Mouse (Mus musculus) lung, adult 2 months (tissue): ENCODE measurements around the gene Sepsecs. TPM values are rescaled to one million over a fixed set of nuclear protein-coding genes. Genes with fewer than 3 reads are reported as not detected.

ENCODE experiments used
- DNase-seq: peaks from one replicate; pipeline ENCODE4 v3.0.0; 2022
- H3K4me1 ChIP-seq: fragments of 200-500 bp; 2 replicates; pipeline ENCODE4 v1.6.1; 2011; ENCODE audit warnings: low read length; ENCODE audit not compliant: control insufficient read depth, insufficient read depth
- H3K4me3 ChIP-seq: fragments of 200-500 bp; replicated peaks from 2 replicates; pipeline ENCODE3; 2011; ENCODE audit warnings: low read depth, mild to moderate bottlenecking, control low read depth, low read length; ENCODE audit errors: extremely low read depth
- CTCF ChIP-seq: fragments of 200-500 bp; IDR thresholded peaks from 2 replicates; pipeline ENCODE4 v1.5.1; 2011; ENCODE audit warnings: mild to moderate bottlenecking, low read length, control low read depth; ENCODE audit not compliant: insufficient read depth
- POLR2A ChIP-seq: fragments of 200-500 bp; IDR thresholded peaks from 2 replicates; pipeline ENCODE4 v1.6.1; 2011; ENCODE audit warnings: low read depth, mild to moderate bottlenecking, control low read depth, low read length, borderline replicate concordance; ENCODE audit errors: extremely low read depth
- WGBS: fragments of 180-500 bp; shearing (Covaris S2); methylation state at CpG from one replicate; pipeline ENCODE4 v1.1.7; 2018; 5-methylcytosine and 5-hydroxymethylcytosine counted together
- polyA plus RNA-seq: library from polyadenylated mRNA; depleted of rRNA; stranded (reverse); fragments of >200 nt; gene quantifications from 2 replicates; pipeline ENCODE4 v1.2.3, GENCODE M21; 2012

Gene Sepsecs
- polyA plus RNA-seq, 1 experiment: 7.2 TPM

- WGBS: 93% methylated on average over 7 of the region's 7 CpGs
- Histone ChIP-seq H3K4me1 (no peaks in the 10 kb centered on the region), H3K4me3 (no peak overlapping the region)
- TF ChIP-seq CTCF (no peak), POLR2A (no peak)
- no peak for DNase-seq
Measured at GRCm38 (mm10) chr5:52652606-52653005, 16.9 kb downstream of the Sepsecs start.

GRCm38 (mm10) chr5:52652086-52652485 is 17.4 kb downstream of the Sepsecs start:
- DNase-seq: no peak
- TF ChIP-seq POLR2A (no peak), CTCF (no peak)
- WGBS: 73% methylated on average over 1 of the region's 1 CpGs
- H3K4me1 ChIP-seq: no peaks in the 10 kb centered on the region
- no peak overlapping the region for H3K4me3 ChIP-seq

- no peak for DNase-seq
- no peak for TF ChIP-seq CTCF
- TF ChIP-seq POLR2A: no peak
- Histone ChIP-seq H3K4me3 (no peak overlapping the region), H3K4me1 (no peaks in the 10 kb centered on the region)
- 62% methylated on average over 9 of the region's 9 CpGs for WGBS
Measured at GRCm38 (mm10) chr5:52643947-52644840, 25.3 kb downstream of the Sepsecs start.

- 92% methylated on average over 6 of the region's 6 CpGs for WGBS
Measured at GRCm38 (mm10) chr5:52641736-52642135, 27.8 kb downstream of the Sepsecs start.

GRCm38 (mm10) chr5:52638916-52639315 is 30.6 kb downstream of the Sepsecs start:
- no peak for DNase-seq
- TF ChIP-seq CTCF (no peak), POLR2A (no peak)
- WGBS: 72% methylated on average over 8 of the region's 8 CpGs
- no peak overlapping the region for H3K4me3 ChIP-seq
- no peaks in the 10 kb centered on the region for H3K4me1 ChIP-seq

More at GRCm38 (mm10) chr5:52641736-52642135, 27.8 kb downstream of the Sepsecs start:
- Histone ChIP-seq H3K4me1 (no peaks in the 10 kb centered on the region), H3K4me3 (no peak overlapping the region)
- TF ChIP-seq CTCF (no peak), POLR2A (no peak)
- no peak for DNase-seq

- Histone ChIP-seq H3K4me1 (no peaks in the 10 kb centered on the region), H3K4me3 (no peak overlapping the region)
- 87% methylated on average over 7 of the region's 7 CpGs for WGBS
- no peak for DNase-seq
- no peak for TF ChIP-seq CTCF
- no peak for TF ChIP-seq POLR2A
Measured at GRCm38 (mm10) chr5:52638006-52638405, 31.5 kb downstream of the Sepsecs start.

- no peak for DNase-seq
- no peaks in the 10 kb centered on the region for H3K4me1 ChIP-seq
- 76% methylated on average over 6 of the region's 6 CpGs for WGBS
- no peak overlapping the region for H3K4me3 ChIP-seq
- TF ChIP-seq CTCF (no peak), POLR2A (no peak)
Measured at GRCm38 (mm10) chr5:52636923-52637322, 32.6 kb downstream of the Sepsecs start.

GRCm38 (mm10) chr5:52636025-52636755 is 33.3 kb downstream of the Sepsecs start:
- DNase-seq: no peak
- Histone ChIP-seq H3K4me1 (no peaks in the 10 kb centered on the region), H3K4me3 (no peak overlapping the region)
- 43% methylated on average over 11 of the region's 11 CpGs for WGBS
- no peak for TF ChIP-seq POLR2A
- no peak for TF ChIP-seq CTCF

GRCm38 (mm10) chr5:52634017-52634416 is 35.5 kb downstream of the Sepsecs start:
- H3K4me1 ChIP-seq: no peaks in the 10 kb centered on the region
- peak; percentile 52 for DNase-seq
- no peak overlapping the region for H3K4me3 ChIP-seq
- TF ChIP-seq CTCF: peak; percentile 71
- TF ChIP-seq POLR2A: no peak
- 22% methylated on average over 8 of the region's 8 CpGs for WGBS
